Mouse (Mus musculus) testis, adult 2 months (tissue): ENCODE measurements at regions not wholly inside any gene's neighbourhood (a gene's known extent, or its start where the extent isn't known, plus 50 kb on each side); places are given as distances from the start of the nearest gene placed in this dataset.

Source experiments
- H3K27ac ChIP-seq: fragments of 200-500 bp; 2 replicates; pipeline ENCODE4 v1.5.1; 2012; ENCODE audit warnings: low read depth, low read length; ENCODE audit not compliant: control insufficient read depth, insufficient read depth
- H3K27me3 ChIP-seq: fragments of 200-500 bp; 2 replicates; pipeline ENCODE4 v1.6.1; 2012; ENCODE audit warnings: mild to moderate bottlenecking, low read length, moderate library complexity; ENCODE audit not compliant: control insufficient read depth, insufficient read depth
- H3K36me3 ChIP-seq: fragments of 200-500 bp; 2 replicates; pipeline ENCODE4 v1.6.1; 2012; ENCODE audit warnings: mild to moderate bottlenecking, low read length; ENCODE audit not compliant: control insufficient read depth, insufficient read depth
- H3K4me1 ChIP-seq: fragments of 200-500 bp; 2 replicates; pipeline ENCODE4 v1.6.1; 2012; ENCODE audit warnings: low read length; ENCODE audit not compliant: control insufficient read depth, insufficient read depth
- H3K4me3 ChIP-seq: fragments of 200-500 bp; 2 replicates; pipeline ENCODE4 v1.5.1; 2012; ENCODE audit warnings: low read depth, mild to moderate bottlenecking, low read length, moderate library complexity, mixed read lengths; ENCODE audit not compliant: control insufficient read depth
- CTCF ChIP-seq: fragments of 200-500 bp; IDR thresholded peaks from 2 replicates; pipeline ENCODE4 v1.5.1; 2012; ENCODE audit warnings: low read depth, mild to moderate bottlenecking, inconsistent platforms, low read length, moderate library complexity; ENCODE audit not compliant: control insufficient read depth, insufficient read depth, insufficient replicate concordance
- POLR2A ChIP-seq: fragments of 200-500 bp; IDR thresholded peaks from 2 replicates; pipeline ENCODE4 v1.6.1; 2012; ENCODE audit warnings: low read depth, mild to moderate bottlenecking, inconsistent platforms, low read length, moderate library complexity; ENCODE audit not compliant: control insufficient read depth

- Histone ChIP-seq H3K4me1 (no peaks in the 10 kb centered on the region), H3K4me3 (no peak overlapping the region), H3K27me3 (no peaks in the 10 kb centered on the region), H3K27ac (no peak overlapping the region), H3K36me3 (no peaks in the 10 kb centered on the region)
- no peak for TF ChIP-seq POLR2A
- TF ChIP-seq CTCF = no peak
Observed at GRCm38 (mm10) chr13:31475845-31476244, 80.1 kb upstream of the Foxq1 start.

GRCm38 (mm10) chr13:31477171-31477867 lies 78.6 kb upstream of the Foxq1 start:
- Histone ChIP-seq H3K36me3 (no peaks in the 10 kb centered on the region), H3K4me3 (no peak overlapping the region), H3K27ac (no peak overlapping the region), H3K27me3 (no peaks in the 10 kb centered on the region), H3K4me1 (no peaks in the 10 kb centered on the region)
- no peak for TF ChIP-seq CTCF
- TF ChIP-seq POLR2A = no peak

- H3K27me3 ChIP-seq = no peaks in the 10 kb centered on the region
Observed at GRCm38 (mm10) chr13:31481105-31481844, 74.7 kb upstream of the Foxq1 start.

GRCm38 (mm10) chr13:31486373-31486772 lies 69.6 kb upstream of the Foxq1 start:
- Histone ChIP-seq H3K27me3 (no peaks in the 10 kb centered on the region), H3K27ac (no peak overlapping the region), H3K4me3 (no peak overlapping the region), H3K4me1 (no peaks in the 10 kb centered on the region), H3K36me3 (no peaks in the 10 kb centered on the region)
- no peak for TF ChIP-seq POLR2A
- TF ChIP-seq CTCF = no peak

More at GRCm38 (mm10) chr13:31481105-31481844, 74.7 kb upstream of the Foxq1 start:
- TF ChIP-seq CTCF (no peak), POLR2A (no peak)
- H3K4me1 ChIP-seq = no peaks in the 10 kb centered on the region
- H3K27ac ChIP-seq = no peak overlapping the region
- H3K36me3 ChIP-seq = no peaks in the 10 kb centered on the region
- H3K4me3 ChIP-seq = no peak overlapping the region

- H3K4me3 ChIP-seq = no peak overlapping the region
- H3K27ac ChIP-seq = no peak overlapping the region
- H3K27me3 ChIP-seq = no peaks in the 10 kb centered on the region
- no peaks in the 10 kb centered on the region for H3K36me3 ChIP-seq
- no peaks in the 10 kb centered on the region for H3K4me1 ChIP-seq
- no peak for TF ChIP-seq CTCF
- no peak for TF ChIP-seq POLR2A
Observed at GRCm38 (mm10) chr13:31488186-31488585, 67.7 kb upstream of the Foxq1 start.

GRCm38 (mm10) chr13:31503191-31503590 lies 52.7 kb upstream of the Foxq1 start:
- Histone ChIP-seq H3K4me3 (no peak overlapping the region), H3K27ac (no peak overlapping the region), H3K4me1 (peaks cover 6% of the 10 kb centered on the region; the same call in 1 of the 2 replicates), H3K36me3 (no peaks in the 10 kb centered on the region), H3K27me3 (no peaks in the 10 kb centered on the region)
- TF ChIP-seq POLR2A (no peak), CTCF (no peak)

GRCm38 (mm10) chr13:31503832-31504231 lies 52.1 kb upstream of the Foxq1 start:
- Histone ChIP-seq H3K4me1 (peaks cover 6% of the 10 kb centered on the region; the same call in 1 of the 2 replicates), H3K27ac (no peak overlapping the region), H3K4me3 (peak overlapping the region; percentile 21)

More at GRCm38 (mm10) chr13:31503832-31504231, 52.1 kb upstream of the Foxq1 start:
- TF ChIP-seq CTCF = no peak
- TF ChIP-seq POLR2A = no peak
- no peaks in the 10 kb centered on the region for H3K27me3 ChIP-seq
- H3K36me3 ChIP-seq = no peaks in the 10 kb centered on the region
